Mouse (Mus musculus): ENCODE data around the gene Tmem170b. TPM values are rescaled to one million over a fixed set of nuclear protein-coding genes. Genes with fewer than 3 reads are reported as not detected.
A peak's percentile ranks its signal among the peaks of the same experiment; 100 is the strongest.

Gene Tmem170b
- total and polyA plus RNA-seq, 2 experiments from 2014 or later = 5.3 to 8.1 TPM

GRCm38 (mm10) chr13:41683356-41684012, 77.8 kb downstream of the Tmem170b start:
- TF ChIP-seq CTCF (IDR thresholded peaks at IDR 0.05; ENCODE audit: low read depth) = peak; percentile 53
- TF ChIP-seq EP300 (IDR thresholded peaks at IDR 0.05; ENCODE audit: low read depth) = no peak
- Histone ChIP-seq H3K4me1 (ENCODE audit: control insufficient read depth, insufficient read depth) (no peaks in the 10 kb centered on the region), H3K9ac (replicated peaks; ENCODE audit: low read depth, low read length) (no peak overlapping the region), H3K4me2 (ENCODE audit: low read depth, low read length) (no peak overlapping the region), H3K27ac (ENCODE audit: low read depth) (no peak overlapping the region), H3K4me3 (ENCODE audit: low read depth, low read length) (no peak overlapping the region), H3K27me3 (ENCODE audit: control insufficient read depth, insufficient read depth, low read length) (no peaks in the 10 kb centered on the region), H3K9me3 (replicated peaks; ENCODE audit: control insufficient read depth, low read length) (no peaks in the 10 kb centered on the region), H3K36me3 (replicated peaks; ENCODE audit: control insufficient read depth, insufficient read depth, low read length) (no peaks in the 10 kb centered on the region)
- ATAC-seq (ENCODE audit: insufficient read depth, low read depth) = 0 out of 2 replicates have a peak, but pooled peaks have one; percentile 44
- WGBS = 86% methylated on average over 11 of the region's 11 CpGs
- DNase-seq (ENCODE audit: low spot score) = no peak

GRCm38 (mm10) chr13:41685499-41685898, 79.8 kb downstream of the Tmem170b start:
- H3K4me3 ChIP-seq (ENCODE audit: low read depth, low read length) = no peak overlapping the region
- H3K9me3 ChIP-seq (replicated peaks; ENCODE audit: control insufficient read depth, low read length) = no peaks in the 10 kb centered on the region
- H3K27me3 ChIP-seq (ENCODE audit: control insufficient read depth, insufficient read depth, low read length) = no peaks in the 10 kb centered on the region
- no peak for ATAC-seq (ENCODE audit: insufficient read depth, low read depth)
- no peak for DNase-seq (ENCODE audit: low spot score)
- TF ChIP-seq CTCF (IDR thresholded peaks at IDR 0.05; ENCODE audit: low read depth) (no peak), EP300 (IDR thresholded peaks at IDR 0.05; ENCODE audit: low read depth) (no peak)
- H3K4me2 ChIP-seq (ENCODE audit: low read depth, low read length) = no peak overlapping the region
- no peaks in the 10 kb centered on the region for H3K36me3 ChIP-seq (replicated peaks; ENCODE audit: control insufficient read depth, insufficient read depth, low read length)
- H3K27ac ChIP-seq (ENCODE audit: low read depth) = no peak overlapping the region
- 58% methylated on average over 11 of the region's 11 CpGs for WGBS
- peaks cover 7% of the 10 kb centered on the region; the same call in 1 of the 2 replicates for H3K4me1 ChIP-seq (ENCODE audit: control insufficient read depth, insufficient read depth)
- no peak overlapping the region for H3K9ac ChIP-seq (replicated peaks; ENCODE audit: low read depth, low read length)

- Histone ChIP-seq H3K4me3 (ENCODE audit: low read depth, low read length) (no peak overlapping the region), H3K4me2 (ENCODE audit: low read depth, low read length) (no peak overlapping the region), H3K36me3 (replicated peaks; ENCODE audit: control insufficient read depth, insufficient read depth, low read length) (no peaks in the 10 kb centered on the region), H3K27me3 (ENCODE audit: control insufficient read depth, insufficient read depth, low read length) (no peaks in the 10 kb centered on the region), H3K27ac (ENCODE audit: low read depth) (no peak overlapping the region; the same call in 1 of the 2 replicates), H3K9me3 (replicated peaks; ENCODE audit: control insufficient read depth, low read length) (no peaks in the 10 kb centered on the region), H3K9ac (replicated peaks; ENCODE audit: low read depth, low read length) (no peak overlapping the region), H3K4me1 (ENCODE audit: control insufficient read depth, insufficient read depth) (peaks cover 7% of the 10 kb centered on the region; the same call in 1 of the 2 replicates)
- ATAC-seq (ENCODE audit: insufficient read depth, low read depth) (no peak), DNase-seq (ENCODE audit: low spot score) (no peak)
- TF ChIP-seq CTCF (IDR thresholded peaks at IDR 0.05; ENCODE audit: low read depth) (no peak), EP300 (IDR thresholded peaks at IDR 0.05; ENCODE audit: low read depth) (no peak)
- 57% methylated on average over 6 of the region's 6 CpGs for WGBS
Measured at GRCm38 (mm10) chr13:41689055-41689454, 83.3 kb downstream of the Tmem170b start.

- WGBS = 56% methylated on average over 5 of the region's 5 CpGs
Measured at GRCm38 (mm10) chr13:41689598-41690045, 83.9 kb downstream of the Tmem170b start.

More at GRCm38 (mm10) chr13:41689598-41690045, 83.9 kb downstream of the Tmem170b start:
- no peak overlapping the region for H3K4me3 ChIP-seq (ENCODE audit: low read depth, low read length)
- H3K27ac ChIP-seq (ENCODE audit: low read depth) = no peak overlapping the region
- no peak for TF ChIP-seq CTCF (IDR thresholded peaks at IDR 0.05; ENCODE audit: low read depth)
- no peak for TF ChIP-seq EP300 (IDR thresholded peaks at IDR 0.05; ENCODE audit: low read depth)
- no peaks in the 10 kb centered on the region for H3K9me3 ChIP-seq (replicated peaks; ENCODE audit: control insufficient read depth, low read length)
- H3K36me3 ChIP-seq (replicated peaks; ENCODE audit: control insufficient read depth, insufficient read depth, low read length) = no peaks in the 10 kb centered on the region
- ATAC-seq (ENCODE audit: insufficient read depth, low read depth) (0 out of 2 replicates have a peak, but pooled peaks have one; percentile 47), DNase-seq (ENCODE audit: low spot score) (no peak)
- no peak overlapping the region for H3K4me2 ChIP-seq (ENCODE audit: low read depth, low read length)
- H3K27me3 ChIP-seq (ENCODE audit: control insufficient read depth, insufficient read depth, low read length) = no peaks in the 10 kb centered on the region
- no peak overlapping the region for H3K9ac ChIP-seq (replicated peaks; ENCODE audit: low read depth, low read length)
- H3K4me1 ChIP-seq (ENCODE audit: control insufficient read depth, insufficient read depth) = peaks cover 11% of the 10 kb centered on the region; the same call in 1 of the 2 replicates

Other genes starting within 250 kb of the Tmem170b start
- 28.2 and 42.6 TPM in 2 replicates for gene Nedd9, start 118.5 kb upstream of the Tmem170b start, total RNA-seq (2014; rRNA removed; ENCODE audit: low replicate concordance)
- gene Nedd9, start 118.5 kb upstream of the Tmem170b start, polyA plus RNA-seq (2015; fragmentation: Nextera tagmentation; extraction: Ambion mirVana) = 9.0 and 10.1 TPM in 2 replicates
- gene Adtrp, start 241.8 kb downstream of the Tmem170b start, total RNA-seq (2014; rRNA removed; ENCODE audit: low replicate concordance) = not detected in 2 replicates
- gene Adtrp, start 241.8 kb downstream of the Tmem170b start, polyA plus RNA-seq (2015; fragmentation: Nextera tagmentation; extraction: Ambion mirVana) = 0.12 TPM in 1 of 2 replicates, not detected in the other

All from heart, postnatal 0 days (tissue).